Mouse (Mus musculus): ENCODE measurements at regions not wholly inside any gene's neighbourhood (a gene's known extent, or its start where the extent isn't known, plus 50 kb on each side); places are given as distances from the start of the nearest gene placed in this dataset.
A peak's percentile ranks its signal among the peaks of the same experiment; 100 is the strongest.

- peak; percentile 55 for DNase-seq (ENCODE audit: low read depth, low spot score)
Measured at GRCm38 (mm10) chr2:171348156-171348555, 616.5 kb downstream of the Dok5 start.

- DNase-seq (ENCODE audit: low read depth, low spot score), result no peak
Measured at GRCm38 (mm10) chr2:171333816-171334757, 602.5 kb downstream of the Dok5 start.

GRCm38 (mm10) chr2:171332826-171333225 is 601.2 kb downstream of the Dok5 start:
- no peak for DNase-seq (ENCODE audit: low read depth, low spot score)

- DNase-seq (ENCODE audit: low read depth, low spot score), result no peak
Measured at GRCm38 (mm10) chr2:171331529-171331928, 599.9 kb downstream of the Dok5 start.

- DNase-seq (ENCODE audit: low read depth, low spot score), result no peak
Measured at GRCm38 (mm10) chr2:171326909-171327308, 595.3 kb downstream of the Dok5 start.

- DNase-seq (ENCODE audit: low read depth, low spot score), result no peak
Measured at GRCm38 (mm10) chr2:171308486-171308885, 576.9 kb downstream of the Dok5 start.

GRCm38 (mm10) chr2:171306000-171306399 is 574.4 kb downstream of the Dok5 start:
- DNase-seq (ENCODE audit: low read depth, low spot score), result peak; percentile 42

GRCm38 (mm10) chr2:171298519-171298918 is 566.9 kb downstream of the Dok5 start:
- DNase-seq (ENCODE audit: low read depth, low spot score), result no peak

- DNase-seq (ENCODE audit: low read depth, low spot score), result no peak
Measured at GRCm38 (mm10) chr2:171295603-171296002, 564.0 kb downstream of the Dok5 start.

GRCm38 (mm10) chr2:171292579-171292978 is 561.0 kb downstream of the Dok5 start:
- no peak for DNase-seq (ENCODE audit: low read depth, low spot score)

GRCm38 (mm10) chr2:171285719-171286394 is 554.2 kb downstream of the Dok5 start:
- peak; percentile 70 for DNase-seq (ENCODE audit: low read depth, low spot score)

GRCm38 (mm10) chr2:171280132-171280531 is 548.5 kb downstream of the Dok5 start:
- DNase-seq (ENCODE audit: low read depth, low spot score), result peak; percentile 84

GRCm38 (mm10) chr2:171279319-171279718 is 547.7 kb downstream of the Dok5 start:
- DNase-seq (ENCODE audit: low read depth, low spot score), result peak; percentile 86

GRCm38 (mm10) chr2:171253194-171253593 is 521.6 kb downstream of the Dok5 start:
- no peak for DNase-seq (ENCODE audit: low read depth, low spot score)

- no peak for DNase-seq (ENCODE audit: low read depth, low spot score)
Measured at GRCm38 (mm10) chr2:171245391-171245790, 513.8 kb downstream of the Dok5 start.

- peak; percentile 45 for DNase-seq (ENCODE audit: low read depth, low spot score)
Measured at GRCm38 (mm10) chr2:171242356-171242755, 510.7 kb downstream of the Dok5 start.

GRCm38 (mm10) chr2:171237276-171237960 is 505.8 kb downstream of the Dok5 start:
- DNase-seq (ENCODE audit: low read depth, low spot score), result no peak

- peak; percentile 60 for DNase-seq (ENCODE audit: low read depth, low spot score)
Measured at GRCm38 (mm10) chr2:171232812-171233211, 501.2 kb downstream of the Dok5 start.

GRCm38 (mm10) chr2:171231288-171232050 is 499.9 kb downstream of the Dok5 start:
- DNase-seq (ENCODE audit: low read depth, low spot score), result peak; percentile 91

- DNase-seq (ENCODE audit: low read depth, low spot score), result peak; percentile 55
Measured at GRCm38 (mm10) chr2:171230536-171230935, 498.9 kb downstream of the Dok5 start.

GRCm38 (mm10) chr2:171228229-171228628 is 496.6 kb downstream of the Dok5 start:
- DNase-seq (ENCODE audit: low read depth, low spot score), result no peak

Measured in ZHBTc4 (cell line).